In genomic region chr15:100683041-100683440, GRCm38 (mm10) we compare ENCODE assay signal across 8 mouse cellular contexts. TPM values are rescaled to one million over a fixed set of nuclear protein-coding genes. Genes with fewer than 3 reads are reported as not detected.
DNase-seq lines count a peak whose midpoint lies in the region; ATAC-seq and TF ChIP-seq lines count a peak whose summit lies in the region.

No protein-coding gene starts in this region.

- no peak overlapping the region for H3K4me3 ChIP-seq in hindbrain, embryonic 11.5 days (ENCODE audit: low read depth, low read length)
- no peak overlapping the region for H3K4me3 ChIP-seq in hindbrain, embryonic 12.5 days
- no peak overlapping the region for H3K4me3 ChIP-seq in embryonic facial prominence, embryonic 14.5 days (ENCODE audit: low read depth, low read length)
- no peak overlapping the region for H3K4me3 ChIP-seq in left cerebral cortex, adult 2 months

- no peaks in the 10 kb centered on the region for H3K36me3 ChIP-seq in hindbrain, embryonic 11.5 days (ENCODE audit: control insufficient read depth, insufficient read depth, low read length)
- H3K36me3 ChIP-seq in hindbrain, embryonic 12.5 days = no peaks in the 10 kb centered on the region
- no peaks in the 10 kb centered on the region for H3K36me3 ChIP-seq in embryonic facial prominence, embryonic 14.5 days (ENCODE audit: control insufficient read depth, insufficient read depth, low read length)

- no peaks in the 10 kb centered on the region for H3K4me1 ChIP-seq in hindbrain, embryonic 11.5 days (replicated peaks; ENCODE audit: control insufficient read depth, insufficient read depth, low read length)
- no peaks in the 10 kb centered on the region; the same call in 1 of the 2 replicates for H3K4me1 ChIP-seq in hindbrain, embryonic 12.5 days
- H3K4me1 ChIP-seq in embryonic facial prominence, embryonic 14.5 days (ENCODE audit: control insufficient read depth, insufficient read depth, low read length) = no peaks in the 10 kb centered on the region; the same call in 1 of the 2 replicates

- no peak overlapping the region for H3K4me2 ChIP-seq in hindbrain, embryonic 11.5 days (replicated peaks; ENCODE audit: low read depth, low read length)
- no peak overlapping the region for H3K4me2 ChIP-seq in hindbrain, embryonic 12.5 days (replicated peaks)
- H3K4me2 ChIP-seq in embryonic facial prominence, embryonic 14.5 days (ENCODE audit: low read depth, low read length) = no peak overlapping the region

- no peak overlapping the region for H3K9ac ChIP-seq in hindbrain, embryonic 11.5 days (ENCODE audit: low read depth, low read length)
- no peak overlapping the region for H3K9ac ChIP-seq in hindbrain, embryonic 12.5 days
- no peak overlapping the region for H3K9ac ChIP-seq in embryonic facial prominence, embryonic 14.5 days (ENCODE audit: low read depth, low read length)

- intact Hi-C loops in heart, postnatal 14 days (cut with DNase I) = loop anchor here (2.0 to 10.0 kb wide), 4 partner anchors 46 to 216 kb away; partner anchors contain the start of genes Letmd1 and Smagp
- intact Hi-C loops in left cerebral cortex, adult 2 months (cut with DNase I) = loop anchor here (5.0 kb wide), 3 partner anchors 71 to 216 kb away; partner anchors contain the start of genes Letmd1 and Tfcp2

- peak; percentile 89 for DNase-seq in hindbrain, embryonic 11.5 days (ENCODE audit: low spot score)
- peak; percentile 68 for DNase-seq in adrenal gland, postnatal 25 days
- peak; percentile 85 for DNase-seq in embryonic facial prominence, embryonic 14.5 days (ENCODE audit: low spot score)
- DNase-seq in heart, postnatal 14 days = peak; percentile 79 to 89
- DNase-seq in left cerebral cortex, adult 2 months (ENCODE audit: extremely low spot score in 1 of 2, low spot score in 2 of 2) = peak; percentile 70 to 77
- DNase-seq in spleen, postnatal 10 days (ENCODE audit: low spot score in 2 of 2) = peak; percentile 71 to 85

- WGBS in hindbrain, embryonic 11.5 days = 42% methylated on average over 2 of the region's 2 CpGs
- WGBS in hindbrain, embryonic 12.5 days = 48% methylated on average over 2 of the region's 2 CpGs
- 54% methylated on average over 2 of the region's 2 CpGs for WGBS in embryonic facial prominence, embryonic 14.5 days

- H3K9me3 ChIP-seq in hindbrain, embryonic 11.5 days (ENCODE audit: control insufficient read depth, low read length) = no peaks in the 10 kb centered on the region
- H3K9me3 ChIP-seq in hindbrain, embryonic 12.5 days (replicated peaks) = no peaks in the 10 kb centered on the region
- no peaks in the 10 kb centered on the region for H3K9me3 ChIP-seq in embryonic facial prominence, embryonic 14.5 days (ENCODE audit: control insufficient read depth, low read length)

- no peak overlapping the region for H3K27ac ChIP-seq in hindbrain, embryonic 11.5 days (ENCODE audit: low read depth, low read length)
- no peak overlapping the region for H3K27ac ChIP-seq in hindbrain, embryonic 12.5 days
- no peak overlapping the region for H3K27ac ChIP-seq in embryonic facial prominence, embryonic 14.5 days (replicated peaks; ENCODE audit: low read depth, low read length)
- no peak overlapping the region for H3K27ac ChIP-seq in left cerebral cortex, adult 2 months

- no peak for ATAC-seq in hindbrain, embryonic 11.5 days (ENCODE audit: low FRiP score)
- ATAC-seq in hindbrain, embryonic 12.5 days (ENCODE audit: low FRiP score) = no peak
- peak; percentile 15; the same call in 1 of the 2 replicates for ATAC-seq in embryonic facial prominence, embryonic 14.5 days (ENCODE audit: low read depth)
- ATAC-seq in megakaryocyte-erythroid progenitor cell, adult 5-6 weeks (replicated peaks; ENCODE audit: low FRiP score, low TSS enrichment, poor library complexity, severe bottlenecking) = peak; percentile 23

- H3K27me3 ChIP-seq in hindbrain, embryonic 11.5 days (ENCODE audit: control insufficient read depth, insufficient read depth, low read length) = no peaks in the 10 kb centered on the region
- 0 out of 2 replicates have a peak, but pooled peaks cover 5% of the 10 kb centered on the region for H3K27me3 ChIP-seq in hindbrain, embryonic 12.5 days
- H3K27me3 ChIP-seq in embryonic facial prominence, embryonic 14.5 days (replicated peaks; ENCODE audit: control insufficient read depth, insufficient read depth, low read length) = no peaks in the 10 kb centered on the region; the same call in 1 of the 2 replicates

- peak; percentile 76 for TF ChIP-seq CTCF in left cerebral cortex, adult 2 months (IDR thresholded peaks at IDR 0.05)

RNA-seq across cellular contexts. Expression of gene Cela1, which starts 4.7 kb away (rescaled TPM):
- 0.99 and 1.7 TPM in 2 replicates for polyA plus RNA-seq in hindbrain, embryonic 11.5 days (2014; fragmentation: Nextera tagmentation; extraction: Ambion mirVana)
- polyA plus RNA-seq in hindbrain, embryonic 12.5 days (2016; fragmentation: Nextera tagmentation; extraction: Ambion mirVana) = 1.6 and 1.9 TPM in 2 replicates
- 58.0 and 58.6 TPM in 2 replicates for total RNA-seq in adrenal gland, postnatal 25 days (2021)
- polyA plus RNA-seq in embryonic facial prominence, embryonic 14.5 days (2014; fragmentation: Nextera tagmentation; extraction: Ambion mirVana) = 2.4 and 3.8 TPM in 2 replicates
- 1 to 10 TPM in 1 of 2 experiments, under 1 TPM in 1; 0.51 to 1.1 TPM for total RNA-seq in heart, postnatal 14 days (2021)
- total RNA-seq in left cerebral cortex, adult 2 months (2021) = 1 to 10 TPM; 2.4 to 3.3 TPM
- total RNA-seq in megakaryocyte-erythroid progenitor cell, adult 5-6 weeks (2014; fragmentation: Nextera tagmentation) = 124 and 168 TPM in 2 replicates
- total RNA-seq in megakaryocyte-erythroid progenitor cell, adult 5-6 weeks (2017) = 87.7 and 112 TPM in 2 replicates

RNA-seq across cellular contexts. Expression of gene Bin2, which starts 13.7 kb away (rescaled TPM):
- polyA plus RNA-seq in hindbrain, embryonic 11.5 days (2014; fragmentation: Nextera tagmentation; extraction: Ambion mirVana) = 4.0 and 5.5 TPM in 2 replicates
- 3.0 and 3.4 TPM in 2 replicates for polyA plus RNA-seq in hindbrain, embryonic 12.5 days (2016; fragmentation: Nextera tagmentation; extraction: Ambion mirVana)
- 1.3 and 1.8 TPM in 2 replicates for total RNA-seq in adrenal gland, postnatal 25 days (2021)
- polyA plus RNA-seq in embryonic facial prominence, embryonic 14.5 days (2014; fragmentation: Nextera tagmentation; extraction: Ambion mirVana) = 2.3 and 2.4 TPM in 2 replicates
- 1 to 10 TPM; 1.8 to 3.9 TPM for total RNA-seq in heart, postnatal 14 days (2021)
- 1 to 10 TPM; 3.5 to 6.2 TPM for total RNA-seq in left cerebral cortex, adult 2 months (2021)
- total RNA-seq in megakaryocyte-erythroid progenitor cell, adult 5-6 weeks (2014; fragmentation: Nextera tagmentation) = 33.2 and 37.0 TPM in 2 replicates
- total RNA-seq in megakaryocyte-erythroid progenitor cell, adult 5-6 weeks (2017) = 57.3 and 57.4 TPM in 2 replicates

RNA-seq across cellular contexts. Expression of gene Galnt6, which starts 46.1 kb away (rescaled TPM):
- polyA plus RNA-seq in hindbrain, embryonic 11.5 days (2014; fragmentation: Nextera tagmentation; extraction: Ambion mirVana) = 0.14 and 0.15 TPM in 2 replicates
- polyA plus RNA-seq in hindbrain, embryonic 12.5 days (2016; fragmentation: Nextera tagmentation; extraction: Ambion mirVana) = 0.26 and 0.34 TPM in 2 replicates
- total RNA-seq in adrenal gland, postnatal 25 days (2021) = 3.8 and 6.3 TPM in 2 replicates
- 1.5 and 2.1 TPM in 2 replicates for polyA plus RNA-seq in embryonic facial prominence, embryonic 14.5 days (2014; fragmentation: Nextera tagmentation; extraction: Ambion mirVana)
- total RNA-seq in heart, postnatal 14 days (2021) = 1 to 10 TPM; 1.5 to 1.8 TPM
- 1 to 10 TPM; 4.8 to 4.9 TPM for total RNA-seq in left cerebral cortex, adult 2 months (2021)
- 22.4 and 22.6 TPM in 2 replicates for total RNA-seq in megakaryocyte-erythroid progenitor cell, adult 5-6 weeks (2014; fragmentation: Nextera tagmentation)
- total RNA-seq in megakaryocyte-erythroid progenitor cell, adult 5-6 weeks (2017) = 26.6 and 39.5 TPM in 2 replicates

RNA-seq across cellular contexts. Expression of gene Smagp, which starts 46.3 kb away (rescaled TPM):
- polyA plus RNA-seq in hindbrain, embryonic 11.5 days (2014; fragmentation: Nextera tagmentation; extraction: Ambion mirVana) = 4.1 and 5.5 TPM in 2 replicates
- 5.0 and 5.6 TPM in 2 replicates for polyA plus RNA-seq in hindbrain, embryonic 12.5 days (2016; fragmentation: Nextera tagmentation; extraction: Ambion mirVana)
- total RNA-seq in adrenal gland, postnatal 25 days (2021) = 37.9 and 39.0 TPM in 2 replicates
- 15.8 and 17.2 TPM in 2 replicates for polyA plus RNA-seq in embryonic facial prominence, embryonic 14.5 days (2014; fragmentation: Nextera tagmentation; extraction: Ambion mirVana)
- 10 to 100 TPM; 14.8 to 17.1 TPM for total RNA-seq in heart, postnatal 14 days (2021)
- total RNA-seq in left cerebral cortex, adult 2 months (2021) = 1 to 10 TPM; 1.6 to 2.9 TPM
- 3.3 and 4.4 TPM in 2 replicates for total RNA-seq in megakaryocyte-erythroid progenitor cell, adult 5-6 weeks (2014; fragmentation: Nextera tagmentation)
- total RNA-seq in megakaryocyte-erythroid progenitor cell, adult 5-6 weeks (2017) = 4.8 TPM in 1 of 2 replicates, not detected in the other

Comparison
In these comparisons a context has a peak if more than half of its experiments do, and no peak if none do; other contexts are left out.
1. ATAC-seq: peak in embryonic facial prominence, embryonic 14.5 days (single experiment) and megakaryocyte-erythroid progenitor cell, adult 5-6 weeks (single experiment); none in hindbrain, embryonic 11.5 days (single experiment) and hindbrain, embryonic 12.5 days (single experiment).
2. RNA of gene Cela1, which starts 4.7 kb away (total RNA-seq): 87.7 to 168 TPM in megakaryocyte-erythroid progenitor cell, adult 5-6 weeks and 58.0 to 58.6 TPM in adrenal gland, postnatal 25 days; 2.4 to 3.3 TPM in left cerebral cortex, adult 2 months and 0.51 to 1.1 TPM in heart, postnatal 14 days; every median in the first group is over 10 times any median in the second.
3. RNA of gene Bin2, which starts 13.7 kb away (total RNA-seq): 33.2 to 57.4 TPM in megakaryocyte-erythroid progenitor cell, adult 5-6 weeks; 3.5 to 6.2 TPM in left cerebral cortex, adult 2 months, 1.8 to 3.9 TPM in heart, postnatal 14 days and 1.3 to 1.8 TPM in adrenal gland, postnatal 25 days; every median in the first group is over 4 times any median in the second.
4. Peak in every context shown above with its lines, with median percentiles within 50 percentile points of each other: DNase-seq.